Mouse (Mus musculus): ENCODE measurements around the gene 4930426L09Rik.

The 4930426L09Rik gene

DNA sequence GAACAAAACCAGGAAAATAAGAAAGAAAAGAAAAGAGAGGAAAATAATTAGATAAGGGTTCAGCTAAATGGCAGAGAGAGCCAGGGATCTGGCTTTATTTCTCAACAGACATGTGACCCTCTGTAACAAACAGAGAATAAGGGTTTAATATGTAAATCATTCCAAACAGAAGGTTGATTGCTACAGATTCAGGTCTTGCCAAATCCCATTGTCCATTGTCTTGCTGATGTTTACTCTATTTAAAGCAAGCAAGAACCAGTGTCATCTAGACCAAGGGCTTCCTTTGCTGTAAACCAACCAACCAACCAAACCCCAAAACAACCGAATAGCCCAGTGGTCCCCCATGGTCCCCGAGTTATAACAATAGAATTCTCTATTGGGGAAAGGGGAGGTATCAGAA lies 19.9 kb downstream of the 4930426L09Rik start:
- DNase-seq, result no peak

DNA sequence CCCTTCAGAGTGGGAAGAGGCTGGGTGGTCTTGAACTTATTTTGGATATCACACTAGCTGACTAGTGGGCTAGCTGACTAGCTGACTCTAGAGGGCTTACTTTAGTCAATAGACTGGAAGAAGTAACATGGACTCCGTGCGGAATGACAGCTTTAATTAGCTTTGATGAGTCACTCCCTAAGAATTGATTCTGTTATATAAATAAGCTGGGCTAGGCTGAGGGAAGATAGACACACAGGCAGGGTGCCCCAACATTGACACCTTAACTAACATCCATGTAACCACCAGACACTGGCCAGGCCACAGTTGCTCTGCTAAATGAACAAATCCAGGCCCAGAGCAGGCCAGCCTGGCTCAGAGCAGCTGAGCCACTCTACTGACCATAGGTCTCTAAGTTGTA lies 26.7 kb downstream of the 4930426L09Rik start:
- DNase-seq, result no peak

DNA sequence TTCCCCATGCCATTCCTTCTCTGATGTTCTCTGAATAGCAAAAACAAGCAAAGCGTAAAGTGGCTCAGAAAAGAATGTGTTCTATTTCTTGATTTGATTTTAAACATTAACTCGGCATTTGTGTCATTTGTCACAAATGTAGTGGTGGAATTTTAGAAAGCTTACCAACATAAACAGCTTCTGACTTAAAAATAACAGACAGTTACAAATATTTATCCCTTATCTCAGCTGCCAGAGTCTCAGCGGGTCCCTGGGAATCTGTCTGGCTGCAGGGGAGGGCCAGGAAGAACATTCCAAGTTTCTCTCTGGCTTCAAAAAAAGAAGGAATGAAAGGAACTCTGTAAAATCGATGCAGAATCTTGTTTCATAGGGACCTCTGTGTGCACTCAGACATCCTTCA lies 39.3 kb downstream of the 4930426L09Rik start:
- DNase-seq, result peak; percentile 44

DNA sequence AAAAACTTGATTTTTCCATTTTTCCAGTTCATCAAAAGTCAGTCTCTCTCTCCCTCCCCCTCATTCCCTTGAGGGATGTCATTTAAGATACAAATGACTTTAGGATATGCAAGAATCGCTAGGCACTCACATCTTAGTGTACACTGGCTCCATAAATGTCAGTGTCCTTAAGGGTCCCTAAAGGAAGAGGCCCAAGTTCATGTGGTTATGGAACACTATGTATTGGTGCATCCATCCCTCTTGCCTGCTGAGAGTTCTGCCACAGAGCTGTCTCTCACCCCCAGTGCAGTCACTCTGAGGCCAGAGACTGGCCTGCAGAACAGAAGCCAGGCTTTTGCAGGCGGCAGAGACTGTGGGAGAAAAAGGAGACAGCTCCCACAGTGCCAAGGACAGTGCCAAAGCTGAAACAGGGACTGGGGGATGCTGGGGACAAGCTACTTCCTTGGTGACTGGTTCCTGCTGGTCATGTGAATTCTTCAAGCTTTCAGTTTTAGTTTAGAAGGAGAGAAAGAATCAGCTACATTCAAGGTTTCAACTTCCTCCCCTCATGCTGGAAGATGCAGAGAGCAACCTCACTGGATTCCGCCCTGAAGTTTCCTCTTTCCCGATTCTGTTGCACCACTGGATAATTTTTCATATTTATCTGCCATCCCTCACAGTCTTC lies 39.9 kb downstream of the 4930426L09Rik start:
- DNase-seq, result peak; percentile 14

DNA sequence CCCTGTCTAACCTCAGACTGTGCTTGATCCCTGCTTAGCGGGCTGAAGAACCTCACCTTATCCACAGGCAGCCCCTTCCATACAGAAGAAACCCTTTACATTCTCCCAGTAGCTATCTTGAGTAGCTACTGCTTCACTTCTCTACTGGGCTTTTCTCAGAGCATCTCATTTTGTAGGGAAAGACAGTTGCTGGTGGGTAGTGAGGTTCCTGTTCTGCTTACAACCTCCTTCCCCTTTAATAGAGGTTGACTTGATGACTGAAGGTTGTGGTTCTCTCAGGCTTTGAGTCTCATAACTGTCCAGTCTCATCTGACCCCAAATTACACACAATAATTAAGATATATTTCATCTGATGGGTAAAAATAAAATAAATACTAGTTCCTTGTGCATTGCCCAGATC lies 50.1 kb downstream of the 4930426L09Rik start:
- DNase-seq, result no peak

DNA sequence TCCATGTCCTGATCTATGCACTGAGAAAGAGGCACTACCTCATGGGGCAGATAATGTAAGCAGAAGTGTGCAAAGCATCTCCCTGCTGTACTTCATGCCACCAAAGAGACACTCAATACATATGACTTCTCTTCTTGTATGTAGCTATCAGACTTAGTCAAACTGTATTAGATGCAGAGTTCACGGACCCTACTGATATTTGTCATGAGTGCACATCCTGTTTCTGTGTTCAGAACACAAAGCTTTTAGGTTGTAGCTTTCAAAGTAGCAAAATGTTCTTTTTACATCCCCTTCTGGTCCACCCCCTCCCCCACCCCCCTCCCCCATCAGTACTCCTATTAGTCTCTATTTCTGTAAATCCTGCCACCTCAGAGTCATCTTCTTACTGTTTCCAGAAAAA lies 51.2 kb downstream of the 4930426L09Rik start:
- no peak for DNase-seq
